Mouse (Mus musculus): ENCODE measurements around the gene Copb1.

DNA sequence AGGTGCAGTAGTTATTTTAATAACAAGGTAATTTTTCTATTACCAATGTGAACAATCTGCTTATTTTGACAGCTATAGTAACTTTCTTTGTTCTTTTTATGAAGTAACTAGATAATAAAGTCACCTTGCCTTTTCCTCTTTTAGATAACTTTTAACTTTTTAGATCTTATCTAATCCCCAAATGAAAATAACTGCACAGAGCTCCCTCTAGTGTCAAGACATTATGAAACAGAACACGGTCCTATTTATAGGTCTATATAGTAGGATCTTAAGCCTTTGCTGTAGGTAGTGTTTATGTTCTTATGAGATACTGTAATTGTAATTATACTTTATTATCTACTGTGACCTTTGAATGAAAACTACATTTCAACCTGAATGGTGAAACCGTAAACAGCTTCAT, 41.0 kb downstream of the Copb1 start:
- TF ChIP-seq POLR2A (IDR thresholded peaks at IDR 0.05; ENCODE audit: borderline replicate concordance, low read depth, low read length) (no peak), CTCF (IDR thresholded peaks at IDR 0.05; ENCODE audit: low read depth, low read length) (no peak)

Data from bone marrow macrophage, adult 2 months (primary cell).